Mouse (Mus musculus) ES-E14 (cell line): ENCODE data around the gene Mmp28. TPM values are rescaled to one million over a fixed set of nuclear protein-coding genes. Genes with fewer than 3 reads are reported as not detected.

Source experiments
- DNase-seq: peaks from one replicate; pipeline ENCODE4 v3.0.0-alpha.2; 2013; ENCODE audit warnings: low read depth, low spot score
- H3K27ac ChIP-seq: 2 replicates; pipeline ENCODE4 v1.5.1; 2012; ENCODE audit warnings: low read depth, mild to moderate bottlenecking, low read length, moderate library complexity, mixed read lengths; ENCODE audit not compliant: poor library complexity, insufficient read depth, severe bottlenecking
- H3K36me3 ChIP-seq: 2 replicates; pipeline ENCODE4 v1.6.1; 2012; ENCODE audit warnings: mild to moderate bottlenecking, low read length, moderate library complexity, mixed read lengths; ENCODE audit not compliant: control insufficient read depth, poor library complexity, insufficient read depth, severe bottlenecking
- H3K4me1 ChIP-seq, 2 experiments: fragments of 150-350 bp in 1 of 2; sonication (generic) in 1 of 2; 2 replicates each; pipeline ENCODE4 v1.6.1; 2012; ENCODE audit warnings: low read length in 2 of 2, mild to moderate bottlenecking in 1 of 2, mixed read lengths in 1 of 2; ENCODE audit not compliant: control insufficient read depth in 2 of 2, insufficient read depth in 2 of 2, poor library complexity in 1 of 2
- H3K4me3 ChIP-seq, 2 experiments: fragments of 150-350 bp in 1 of 2; sonication (generic) in 1 of 2; 2 replicates each; pipeline ENCODE4 v1.5.1; 2012; ENCODE audit warnings: low read length in 2 of 2, low read depth in 1 of 2, mild to moderate bottlenecking in 1 of 2, mixed read lengths in 1 of 2; ENCODE audit not compliant: insufficient read depth in 1 of 2, poor library complexity in 1 of 2, severe bottlenecking in 1 of 2
- H3K9ac ChIP-seq: 2 replicates; pipeline ENCODE4 v1.6.1; 2012; ENCODE audit warnings: low read depth, mild to moderate bottlenecking, low read length, mixed read lengths; ENCODE audit not compliant: poor library complexity, insufficient read depth, severe bottlenecking
- H3K9me3 ChIP-seq: fragments of 150-350 bp; sonication (generic); 2 replicates; pipeline ENCODE4 v1.6.1; 2012; ENCODE audit warnings: low read depth, mild to moderate bottlenecking, low read length; ENCODE audit not compliant: control insufficient read depth, insufficient read depth
- CHD2 ChIP-seq: IDR thresholded peaks from 2 replicates; pipeline ENCODE4 v1.6.1; 2014; ENCODE audit warnings: mild to moderate bottlenecking, low read depth, low read length, inconsistent platforms
- HCFC1 ChIP-seq: IDR thresholded peaks from 2 replicates; pipeline ENCODE4 v1.6.1; 2012; ENCODE audit warnings: low read length, inconsistent platforms, borderline replicate concordance; ENCODE audit not compliant: insufficient read depth
- MAFK ChIP-seq: IDR thresholded peaks from 2 replicates; pipeline ENCODE4 v1.6.1; 2014; ENCODE audit warnings: mild to moderate bottlenecking, low read depth, low read length, inconsistent platforms; ENCODE audit not compliant: insufficient read depth
- ZC3H11A ChIP-seq: IDR thresholded peaks from 2 replicates; pipeline ENCODE4 v1.6.1; 2012; ENCODE audit warnings: low read depth, mild to moderate bottlenecking, inconsistent platforms, low read length, borderline replicate concordance
- ZNF384 ChIP-seq: IDR thresholded peaks from 2 replicates; pipeline ENCODE4 v1.6.1; 2012; ENCODE audit warnings: low read depth, low read length, inconsistent platforms
- in situ Hi-C, 2 experiments: fragments of 600-800 bp; cut with MboI; formaldehyde crosslinking; loops; one replicate each; pipeline ENCODE4 v1.15.1; 2025; ENCODE audit warnings: low sequenced_read_pairs in 2 of 2, inconsistent platforms in 1 of 2; ENCODE audit not compliant: unreplicated experiment in 2 of 2
- total RNA-seq: library from RNA; depleted of rRNA; stranded (reverse); fragments of 300-350 nt; gene quantifications from 2 replicates; pipeline ENCODE4 v1.2.3, GENCODE M21; 2012

The Mmp28 gene
- total RNA-seq, 1 experiment = 1.3 TPM

- H3K27ac ChIP-seq = no peak overlapping the region
- in situ Hi-C loops = loop anchor here in 1 of 2 experiments (25.0 kb wide), 1 partner anchor 341 kb away; the partner anchor contains the start of gene Slfn2
- DNase-seq = no peak
- H3K9ac ChIP-seq = no peak overlapping the region
- peaks cover 1 to 3% of the 10 kb centered on the region in 2 experiments; a peak in 3 of 4 replicates for H3K4me1 ChIP-seq
- no peaks in the 10 kb centered on the region for H3K9me3 ChIP-seq
- H3K4me3 ChIP-seq = no peak overlapping the region
- TF ChIP-seq MAFK (no peak), HCFC1 (no peak), ZNF384 (no peak), CHD2 (no peak), ZC3H11A (no peak)
- peaks cover 6% of the 10 kb centered on the region for H3K36me3 ChIP-seq
Measured at GRCm38 (mm10) chr11:83403787-83404186, 59.1 kb downstream of the Mmp28 start.

- Histone ChIP-seq H3K9ac (no peak overlapping the region), H3K4me3 (no peak overlapping the region), H3K9me3 (no peaks in the 10 kb centered on the region), H3K27ac (no peak overlapping the region), H3K36me3 (peaks cover 3% of the 10 kb centered on the region), H3K4me1 (peaks cover 0 to 5% of the 10 kb centered on the region in 2 experiments; a peak in 1 of 4 replicates)
- TF ChIP-seq ZC3H11A (no peak), ZNF384 (no peak), HCFC1 (no peak), MAFK (no peak), CHD2 (no peak)
- in situ Hi-C loops = no loop called here
- no peak for DNase-seq
Measured at GRCm38 (mm10) chr11:83398724-83399123, 64.1 kb downstream of the Mmp28 start.

- TF ChIP-seq HCFC1 = no peak
- TF ChIP-seq ZC3H11A = no peak
- TF ChIP-seq ZNF384 = no peak
- no peak for TF ChIP-seq MAFK
- TF ChIP-seq CHD2 = no peak
- in situ Hi-C loops = no loop called here
Measured at GRCm38 (mm10) chr11:83397626-83398025, 65.2 kb downstream of the Mmp28 start.

GRCm38 (mm10) chr11:83394802-83395439, 68.0 kb downstream of the Mmp28 start:
- peaks cover 0 to 2% of the 10 kb centered on the region in 2 experiments; a peak in 1 of 4 replicates for H3K4me1 ChIP-seq
- in situ Hi-C loops = no loop called here
- no peaks in the 10 kb centered on the region for H3K9me3 ChIP-seq
- no peaks in the 10 kb centered on the region; the same call in 1 of the 2 replicates for H3K36me3 ChIP-seq
- TF ChIP-seq HCFC1 (no peak), CHD2 (no peak), ZNF384 (no peak), MAFK (no peak), ZC3H11A (no peak)
- no peak for DNase-seq
- H3K27ac ChIP-seq = no peak overlapping the region
- no peak overlapping the region for H3K9ac ChIP-seq
- H3K4me3 ChIP-seq = no peak overlapping the region

More at GRCm38 (mm10) chr11:83397626-83398025, 65.2 kb downstream of the Mmp28 start:
- Histone ChIP-seq H3K4me1 (peaks cover 0 to 2% of the 10 kb centered on the region in 2 experiments; a peak in 1 of 4 replicates), H3K27ac (no peak overlapping the region), H3K9ac (no peak overlapping the region), H3K9me3 (no peaks in the 10 kb centered on the region), H3K4me3 (no peak overlapping the region), H3K36me3 (peaks cover 2% of the 10 kb centered on the region; the same call in 1 of the 2 replicates)
- DNase-seq = no peak
